26 mouse cellular contexts compared by ENCODE assay signal in genomic region chr8:17948848-17949247, GRCm38 (mm10).
DNase-seq lines count a peak whose midpoint lies in the region; ATAC-seq and TF ChIP-seq lines count a peak whose summit lies in the region.
"Had no signal": no experiment of that assay in that cellular context is flagged by ENCODE, and none has a peak within 500 bp of the region (broad histone marks: within the 10 kb centered on the region; RNA-seq: fewer than 3 reads in every experiment).

No protein-coding gene starts in this region.

- peak; percentile 55 for ATAC-seq in forebrain, embryonic 11.5 days (replicated peaks; ENCODE audit: low FRiP score)
- ATAC-seq in forebrain, postnatal 0 days, result no peak
- ATAC-seq in midbrain, embryonic 12.5 days (ENCODE audit: low FRiP score, low read depth), result peak; percentile 64
- no peak; the same call in 1 of the 2 replicates for ATAC-seq in midbrain, embryonic 14.5 days (ENCODE audit: low FRiP score, low TSS enrichment)
- 0 out of 2 replicates have a peak, but pooled peaks have one; percentile 40 for ATAC-seq in neural tube, embryonic 13.5 days (ENCODE audit: low read depth)
- ATAC-seq: intestine, embryonic 15.5 days; liver, embryonic 12.5 days; liver, postnatal 0 days had no signal

- H3K27ac ChIP-seq in forebrain, embryonic 11.5 days (ENCODE audit: low read depth, low read length), result no peak overlapping the region
- no peak overlapping the region for H3K27ac ChIP-seq in forebrain, postnatal 0 days (ENCODE audit: low read depth, low read length)
- H3K27ac ChIP-seq in midbrain, embryonic 12.5 days (replicated peaks), result no peak overlapping the region
- no peak overlapping the region for H3K27ac ChIP-seq in midbrain, embryonic 14.5 days (replicated peaks; ENCODE audit: low read depth, low read length)
- no peak overlapping the region for H3K27ac ChIP-seq in neural tube, embryonic 13.5 days (replicated peaks)
- H3K27ac ChIP-seq: embryonic facial prominence, embryonic 10.5 days; embryonic facial prominence, embryonic 15.5 days; gastrocnemius, adult 2 months; heart, adult 2 months; intestine, embryonic 15.5 days; layer of hippocampus, adult 2 months; liver, embryonic 12.5 days had no signal

- no peak for DNase-seq in forebrain, embryonic 11.5 days (ENCODE audit: low spot score)
- no peak for DNase-seq in forebrain, postnatal 0 days
- DNase-seq in midbrain, embryonic 14.5 days, result no peak
- DNase-seq in retina, embryonic 14.5 days (ENCODE audit: low spot score), result peak; percentile 13
- DNase-seq in retina, postnatal 1 day, result no peak
- DNase-seq in frontal cortex, adult 2 months (ENCODE audit: extremely low spot score in 1 of 2, low spot score in 1 of 2), result no peak
- DNase-seq: adrenal gland, adult 8-10 months; cerebellum, adult 8-10 months; gastrocnemius, adult 2 months; heart, adult 2 months; kidney, adult 2 months; kidney, postnatal 36 days; left cerebral cortex, postnatal 4 days; liver, postnatal 0 days; lung, postnatal 36 days; spleen, adult 18-20 months; thymus, postnatal 25 days had no signal

- no peak overlapping the region for H3K9ac ChIP-seq in forebrain, embryonic 11.5 days (ENCODE audit: low read length)
- H3K9ac ChIP-seq in forebrain, postnatal 0 days, result no peak overlapping the region
- H3K9ac ChIP-seq in midbrain, embryonic 12.5 days (replicated peaks), result no peak overlapping the region
- H3K9ac ChIP-seq in midbrain, embryonic 14.5 days (replicated peaks; ENCODE audit: low read length), result no peak overlapping the region
- H3K9ac ChIP-seq in neural tube, embryonic 13.5 days, result no peak overlapping the region
- H3K9ac ChIP-seq: embryonic facial prominence, embryonic 15.5 days; heart, embryonic 12.5 days; intestine, embryonic 15.5 days; liver, embryonic 12.5 days; liver, postnatal 0 days had no signal

- H3K4me2 ChIP-seq in forebrain, embryonic 11.5 days (ENCODE audit: low read depth, low read length, severe bottlenecking), result no peak overlapping the region
- H3K4me2 ChIP-seq in forebrain, postnatal 0 days (ENCODE audit: low read depth), result no peak overlapping the region
- H3K4me2 ChIP-seq in midbrain, embryonic 12.5 days (replicated peaks), result no peak overlapping the region
- no peak overlapping the region for H3K4me2 ChIP-seq in midbrain, embryonic 14.5 days (ENCODE audit: low read length)
- H3K4me2 ChIP-seq in neural tube, embryonic 13.5 days, result peak overlapping the region; percentile 47; the same call in 1 of the 2 replicates
- H3K4me2 ChIP-seq: embryonic facial prominence, embryonic 15.5 days; heart, embryonic 12.5 days; intestine, embryonic 15.5 days; liver, embryonic 12.5 days had no signal

- TF ChIP-seq CTCF in forebrain, postnatal 0 days (IDR thresholded peaks at IDR 0.05; ENCODE audit: low read depth), result no peak

- H3K4me3 ChIP-seq in forebrain, embryonic 11.5 days (ENCODE audit: low read depth, low read length), result no peak overlapping the region
- H3K4me3 ChIP-seq in forebrain, postnatal 0 days (ENCODE audit: low read depth, low read length), result no peak overlapping the region
- H3K4me3 ChIP-seq in midbrain, embryonic 12.5 days, result no peak overlapping the region
- H3K4me3 ChIP-seq in midbrain, embryonic 14.5 days (replicated peaks; ENCODE audit: low read depth, low read length), result no peak overlapping the region
- H3K4me3 ChIP-seq in neural tube, embryonic 13.5 days, result no peak overlapping the region
- H3K4me3 ChIP-seq: embryonic facial prominence, embryonic 10.5 days; embryonic facial prominence, embryonic 15.5 days; gastrocnemius, adult 2 months; heart, adult 2 months; heart, embryonic 12.5 days; intestine, embryonic 15.5 days; liver, embryonic 12.5 days had no signal

- 0 out of 2 replicates have a peak, but pooled peaks cover 3% of the 10 kb centered on the region for H3K4me1 ChIP-seq in forebrain, embryonic 11.5 days (replicated peaks; ENCODE audit: control insufficient read depth, insufficient read depth, low read length)
- H3K4me1 ChIP-seq in forebrain, postnatal 0 days (ENCODE audit: insufficient read depth), result no peaks in the 10 kb centered on the region
- peaks cover 13% of the 10 kb centered on the region for H3K4me1 ChIP-seq in midbrain, embryonic 12.5 days
- H3K4me1 ChIP-seq in midbrain, embryonic 14.5 days (ENCODE audit: control insufficient read depth, insufficient read depth, low read length), result peaks cover 7% of the 10 kb centered on the region
- H3K4me1 ChIP-seq in neural tube, embryonic 13.5 days (replicated peaks), result peaks cover 14% of the 10 kb centered on the region
- H3K4me1 ChIP-seq: embryonic facial prominence, embryonic 10.5 days; embryonic facial prominence, embryonic 15.5 days; heart, embryonic 12.5 days; intestine, embryonic 15.5 days; liver, embryonic 12.5 days had no signal

- H3K9me3 ChIP-seq in forebrain, embryonic 11.5 days (ENCODE audit: control insufficient read depth, low read length), result no peaks in the 10 kb centered on the region
- no peaks in the 10 kb centered on the region for H3K9me3 ChIP-seq in forebrain, postnatal 0 days (ENCODE audit: low read length)
- no peaks in the 10 kb centered on the region for H3K9me3 ChIP-seq in midbrain, embryonic 12.5 days
- no peaks in the 10 kb centered on the region for H3K9me3 ChIP-seq in midbrain, embryonic 14.5 days (ENCODE audit: control insufficient read depth, low read length)
- no peaks in the 10 kb centered on the region for H3K9me3 ChIP-seq in neural tube, embryonic 13.5 days
- H3K9me3 ChIP-seq: embryonic facial prominence, embryonic 10.5 days; embryonic facial prominence, embryonic 15.5 days; G1E; heart, embryonic 12.5 days; intestine, embryonic 15.5 days; liver, embryonic 12.5 days had no signal

- H3K36me3 ChIP-seq in forebrain, embryonic 11.5 days (ENCODE audit: control insufficient read depth, insufficient read depth, low read length), result no peaks in the 10 kb centered on the region
- no peaks in the 10 kb centered on the region for H3K36me3 ChIP-seq in forebrain, postnatal 0 days (ENCODE audit: insufficient read depth)
- H3K36me3 ChIP-seq in midbrain, embryonic 12.5 days, result no peaks in the 10 kb centered on the region
- H3K36me3 ChIP-seq in midbrain, embryonic 14.5 days (ENCODE audit: control insufficient read depth, insufficient read depth, low read length), result no peaks in the 10 kb centered on the region
- H3K36me3 ChIP-seq in neural tube, embryonic 13.5 days, result no peaks in the 10 kb centered on the region
- H3K36me3 ChIP-seq: embryonic facial prominence, embryonic 10.5 days; embryonic facial prominence, embryonic 15.5 days; G1E; heart, embryonic 12.5 days; intestine, embryonic 15.5 days; liver, embryonic 12.5 days had no signal

- no peaks in the 10 kb centered on the region for H3K27me3 ChIP-seq in forebrain, embryonic 11.5 days (ENCODE audit: control insufficient read depth, insufficient read depth, low read length)
- no peaks in the 10 kb centered on the region for H3K27me3 ChIP-seq in forebrain, postnatal 0 days (ENCODE audit: insufficient read depth, low read length)
- no peaks in the 10 kb centered on the region for H3K27me3 ChIP-seq in midbrain, embryonic 12.5 days
- H3K27me3 ChIP-seq in midbrain, embryonic 14.5 days (ENCODE audit: control insufficient read depth, insufficient read depth, low read length), result no peaks in the 10 kb centered on the region
- H3K27me3 ChIP-seq in neural tube, embryonic 13.5 days, result no peaks in the 10 kb centered on the region
- H3K27me3 ChIP-seq: embryonic facial prominence, embryonic 15.5 days; heart, embryonic 12.5 days; intestine, embryonic 15.5 days; liver, embryonic 12.5 days had no signal

- 25% methylated on average over 1 of the region's 1 CpGs for WGBS in forebrain, embryonic 11.5 days
- WGBS in forebrain, postnatal 0 days, result 9% methylated on average over 1 of the region's 1 CpGs
- 29% methylated on average over 1 of the region's 1 CpGs for WGBS in midbrain, embryonic 12.5 days
- WGBS in midbrain, embryonic 14.5 days, result 29% methylated on average over 1 of the region's 1 CpGs
- WGBS in neural tube, embryonic 13.5 days, result 21% methylated on average over 1 of the region's 1 CpGs

Comparison
In these comparisons a context has a peak if more than half of its experiments do, and no peak if none do; other contexts are left out.
1. ATAC-seq: peak in forebrain, embryonic 11.5 days (single experiment), midbrain, embryonic 12.5 days (single experiment) and neural tube, embryonic 13.5 days (single experiment); none in forebrain, postnatal 0 days (single experiment) and midbrain, embryonic 14.5 days (single experiment).